Mouse (Mus musculus): Measurements from ENCODE around the gene Cdc37.

Gene Cdc37

GRCm38 (mm10) chr9:21135329-21135890 lies 14.4 kb downstream of the Cdc37 start:
- DNase-seq, result no peak

GRCm38 (mm10) chr9:21134595-21135328 lies 15.0 kb downstream of the Cdc37 start:
- DNase-seq, result no peak

- no peak for DNase-seq
These were observed 16.6 kb downstream of the Cdc37 start for GRCm38 (mm10) chr9:21133064-21133707.

GRCm38 (mm10) chr9:21132102-21132775 lies 17.5 kb downstream of the Cdc37 start:
- no peak for DNase-seq

- DNase-seq, result peak; percentile 87 to 96
These were observed 18.5 kb downstream of the Cdc37 start, which contains the start of gene Tyk2 for GRCm38 (mm10) chr9:21131059-21131956. Gene Tyk2 (minus strand): TSS chr9:21131243.

GRCm38 (mm10) chr9:21126259-21126627 lies 23.5 kb downstream of the Cdc37 start:
- no peak for DNase-seq

GRCm38 (mm10) chr9:21125502-21126258 lies 24.1 kb downstream of the Cdc37 start:
- DNase-seq, result no peak

GRCm38 (mm10) chr9:21124837-21125236 lies 24.9 kb downstream of the Cdc37 start:
- DNase-seq, result no peak

GRCm38 (mm10) chr9:21121483-21121882 lies 28.3 kb downstream of the Cdc37 start:
- no peak for DNase-seq

GRCm38 (mm10) chr9:21117073-21117472 lies 32.7 kb downstream of the Cdc37 start:
- no peak for DNase-seq

- DNase-seq, result no peak
These were observed 34.7 kb downstream of the Cdc37 start for GRCm38 (mm10) chr9:21115105-21115504.

- DNase-seq, result peak; percentile 36 to 49
These were observed 35.6 kb downstream of the Cdc37 start for GRCm38 (mm10) chr9:21114190-21114589.

GRCm38 (mm10) chr9:21113751-21114150 lies 36.0 kb downstream of the Cdc37 start:
- DNase-seq, result no peak

- no peak for DNase-seq
These were observed 42.1 kb downstream of the Cdc37 start for GRCm38 (mm10) chr9:21107607-21108237.

- no peak for DNase-seq
These were observed 43.8 kb downstream of the Cdc37 start for GRCm38 (mm10) chr9:21105760-21106564.

GRCm38 (mm10) chr9:21104814-21105213 lies 45.0 kb downstream of the Cdc37 start:
- no peak for DNase-seq

GRCm38 (mm10) chr9:21102076-21102475 lies 47.7 kb downstream of the Cdc37 start:
- DNase-seq, result no peak

GRCm38 (mm10) chr9:21100447-21101161 lies 49.2 kb downstream of the Cdc37 start:
- DNase-seq, result no peak

- no peak for DNase-seq
These were observed 52.0 kb downstream of the Cdc37 start for GRCm38 (mm10) chr9:21097793-21098192.

GRCm38 (mm10) chr9:21095958-21096357 lies 53.8 kb downstream of the Cdc37 start:
- DNase-seq, result no peak
